Mouse (Mus musculus) erythroblast, embryonic 14.5 days (primary cell): ENCODE data around the gene Nipal4.

Experiments used
- GATA1 ChIP-seq: IDR thresholded peaks from 2 replicates; pipeline ENCODE4 v1.6.1; 2012; ENCODE audit warnings: low read length, inconsistent platforms, mixed read lengths
- TAL1 ChIP-seq: IDR thresholded peaks from 3 replicates; pipeline ENCODE4 v1.6.1; 2012; ENCODE audit warnings: low read length, inconsistent platforms, mixed read lengths

DNA sequence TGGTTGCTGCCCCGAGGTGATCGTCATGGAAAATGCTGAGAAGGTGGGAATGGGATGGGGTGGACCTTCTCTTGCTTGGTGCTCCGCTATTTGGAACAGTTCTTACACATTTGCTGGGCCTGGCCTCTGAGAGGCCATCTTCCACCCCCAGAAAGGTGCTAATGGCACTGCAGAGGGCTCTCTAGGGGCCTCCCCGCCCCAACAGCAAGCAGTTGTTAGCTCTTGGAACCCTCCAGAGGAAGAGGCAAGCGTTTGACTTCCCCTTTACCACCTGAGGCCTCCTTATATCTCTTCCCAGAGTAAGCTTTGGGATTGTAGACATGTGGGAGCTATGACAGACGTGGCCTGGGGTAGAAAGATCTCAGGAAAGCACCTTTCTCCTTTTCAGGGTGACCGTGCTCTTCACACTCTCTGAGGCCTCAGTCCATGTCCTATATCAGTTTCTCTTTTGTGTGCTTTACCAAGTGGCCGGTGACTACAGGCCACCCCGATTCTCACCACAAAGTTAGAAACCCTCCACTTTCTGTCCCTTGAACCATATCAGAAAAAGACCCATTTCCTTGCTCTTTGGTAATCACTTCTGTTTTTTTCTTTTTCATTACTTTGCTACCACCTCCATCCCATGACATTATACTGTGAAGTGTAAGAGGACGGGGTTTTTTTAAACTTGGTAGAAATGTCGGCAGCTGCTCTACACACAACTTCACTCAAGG is 21.0 kb downstream of the Nipal4 start:
- TF ChIP-seq TAL1: no peak
- TF ChIP-seq GATA1: no peak
